Mouse (Mus musculus) heart, adult 2 months (tissue): Measurements from ENCODE around the gene Nme6.

ENCODE experiments used
- CTCF ChIP-seq: fragments of 200-600 bp; IDR thresholded peaks from 2 replicates; pipeline ENCODE4 v1.8.1; 2022; ENCODE audit warnings: antibody characterized with exemption, mild to moderate bottlenecking, moderate library complexity
- EP300 ChIP-seq: fragments of 200-500 bp; IDR thresholded peaks from 2 replicates; pipeline ENCODE4 v1.6.1; 2011; ENCODE audit warnings: low read depth, low read length, control low read depth; ENCODE audit not compliant: insufficient read depth
- POLR2A ChIP-seq: fragments of 200-500 bp; IDR thresholded peaks from 2 replicates; pipeline ENCODE4 v1.6.1; 2011; ENCODE audit warnings: mild to moderate bottlenecking, low read depth, low read length, control low read depth; ENCODE audit not compliant: insufficient read depth

GRCm38 (mm10) chr9:109806260-109806659 lies 26.3 kb upstream of the Nme6 start:
- TF ChIP-seq CTCF (no peak), POLR2A (no peak), EP300 (no peak)
